Mouse (Mus musculus): Measurements from ENCODE around the gene Trpv4.
A peak's percentile ranks its signal among the peaks of the same experiment; 100 is the strongest.

The Trpv4 gene

GRCm38 (mm10) chr5:114618851-114619250 lies 39.4 kb downstream of the Trpv4 start:
- peak; percentile 81 for DNase-seq

GRCm38 (mm10) chr5:114617809-114618208 lies 40.4 kb downstream of the Trpv4 start:
- no peak for DNase-seq

GRCm38 (mm10) chr5:114616336-114617061 lies 41.7 kb downstream of the Trpv4 start:
- no peak for DNase-seq

DNA sequence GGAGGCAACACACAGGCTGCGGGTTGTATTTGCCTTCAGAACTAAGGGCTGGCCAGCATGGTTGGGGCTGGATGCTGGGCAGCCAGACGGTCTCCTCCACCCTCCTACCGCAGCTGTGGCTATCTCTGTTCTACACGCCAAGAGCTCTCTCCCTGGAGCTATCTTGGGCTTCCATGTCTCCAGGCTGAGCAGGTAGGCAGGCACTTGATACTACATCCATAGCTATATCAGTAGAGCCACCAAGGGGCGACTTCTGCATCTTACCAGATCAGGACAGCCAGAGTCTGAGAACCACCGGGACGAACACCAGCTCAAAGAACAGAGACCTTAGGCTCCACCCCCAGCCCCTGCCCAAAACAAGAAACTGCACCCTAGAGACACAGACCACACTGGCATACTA lies 43.4 kb downstream of the Trpv4 start:
- no peak for DNase-seq

DNA sequence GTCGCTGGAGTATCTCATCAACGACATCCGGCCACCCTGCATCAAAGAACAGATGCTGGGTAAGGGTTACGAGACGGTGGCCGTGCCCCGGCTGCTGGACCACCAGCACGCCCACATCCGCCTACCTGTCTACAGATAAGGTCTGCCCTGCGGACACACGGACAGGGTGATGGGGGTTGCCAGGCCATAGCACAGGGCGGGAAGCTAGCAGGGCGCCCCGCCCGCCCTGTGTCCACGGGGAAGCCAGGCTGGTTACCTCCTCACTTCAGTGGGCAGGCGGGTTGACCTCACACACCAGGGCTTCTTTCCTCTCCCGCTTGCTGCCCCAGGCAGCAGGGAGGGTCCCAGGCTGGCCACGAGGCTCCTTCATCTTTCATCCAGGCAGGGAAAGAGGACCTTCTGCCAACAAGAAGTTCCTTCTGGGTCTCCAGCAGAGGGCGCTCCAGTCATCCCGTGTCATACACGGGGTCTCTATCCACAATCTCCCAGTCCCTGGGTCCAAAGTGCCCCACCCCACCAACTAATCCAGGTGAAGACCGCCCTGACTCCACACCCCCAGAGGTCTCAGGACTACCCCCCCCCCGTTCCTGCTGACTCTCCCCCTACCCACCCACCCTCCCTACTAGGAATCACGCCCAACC lies 46.1 kb downstream of the Trpv4 start:
- no peak for DNase-seq

DNA sequence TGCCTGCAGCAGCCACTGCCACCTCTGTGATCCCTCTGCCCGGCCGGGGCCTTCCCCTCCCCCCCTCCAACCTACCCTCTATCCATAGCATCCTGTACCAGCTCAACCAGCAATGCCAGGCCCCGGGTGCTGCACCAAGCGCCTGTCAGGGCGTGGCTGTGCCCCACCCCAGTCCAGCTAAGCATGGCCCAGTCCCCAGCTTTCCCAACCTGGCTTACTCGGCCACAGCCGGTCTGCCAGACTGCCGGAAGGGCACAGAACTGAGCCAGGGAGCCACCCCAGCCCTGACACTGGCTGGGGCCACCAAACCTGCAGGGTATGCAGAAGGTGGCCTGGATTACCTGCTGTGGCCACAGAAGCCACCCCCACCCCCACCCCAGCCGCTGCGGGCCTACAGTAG lies 47.0 kb downstream of the Trpv4 start:
- DNase-seq: no peak

- DNase-seq: peak; percentile 83
These were observed 49.7 kb downstream of the Trpv4 start for GRCm38 (mm10) chr5:114608516-114608915.

- peak; percentile 84 for DNase-seq
These were observed 50.6 kb downstream of the Trpv4 start for GRCm38 (mm10) chr5:114607651-114608050.

DNA sequence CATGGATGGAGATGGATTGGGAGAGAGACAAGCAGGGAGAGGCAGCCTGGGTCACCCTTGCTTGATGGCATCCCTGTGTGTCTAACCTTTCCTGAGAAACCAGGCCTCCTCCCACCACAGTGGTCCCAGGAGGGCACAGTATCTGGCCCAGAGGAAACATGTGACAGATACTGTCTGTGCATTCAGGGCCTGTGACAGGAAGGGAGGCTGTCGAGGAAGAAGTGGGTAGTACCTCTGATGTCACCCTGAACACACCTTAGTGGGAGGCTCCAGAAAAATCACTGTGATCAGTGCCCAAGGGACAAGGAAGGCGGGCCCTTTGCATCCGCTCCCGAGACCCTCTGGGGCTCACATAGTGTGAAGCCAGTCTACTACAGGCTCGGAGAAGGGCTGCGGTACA lies 52.2 kb downstream of the Trpv4 start:
- DNase-seq: no peak

- DNase-seq: no peak
These were observed 53.4 kb downstream of the Trpv4 start for GRCm38 (mm10) chr5:114604781-114605290.

- no peak for DNase-seq
These were observed 54.2 kb downstream of the Trpv4 start for GRCm38 (mm10) chr5:114603975-114604374.

GRCm38 (mm10) chr5:114602012-114602411 lies 56.2 kb downstream of the Trpv4 start:
- no peak for DNase-seq

- DNase-seq: no peak
These were observed 60.6 kb downstream of the Trpv4 start for GRCm38 (mm10) chr5:114597652-114598051.

DNA sequence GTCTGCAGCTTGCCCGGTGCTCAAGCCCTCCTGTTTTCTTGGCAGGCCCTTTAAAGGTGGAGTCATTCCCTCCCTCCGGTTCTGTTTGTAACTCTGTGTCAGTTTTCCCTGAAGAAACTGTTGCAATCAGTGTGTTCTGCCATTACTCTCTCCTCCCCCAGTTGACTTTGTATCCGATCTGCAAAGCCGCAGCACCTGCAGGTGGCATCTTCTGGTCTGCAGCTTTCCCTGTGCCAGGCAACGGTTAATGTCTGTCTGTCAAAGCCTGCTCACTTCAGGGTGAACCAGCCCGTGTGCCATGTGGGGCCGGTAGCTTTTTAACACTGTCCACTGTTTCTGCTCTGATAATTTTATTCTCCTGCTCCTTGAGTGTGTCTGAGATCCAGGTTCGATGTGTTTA lies 61.0 kb downstream of the Trpv4 start:
- DNase-seq: no peak

- peak; percentile 65 for DNase-seq
These were observed 61.6 kb downstream of the Trpv4 start for GRCm38 (mm10) chr5:114596604-114597003.

DNA sequence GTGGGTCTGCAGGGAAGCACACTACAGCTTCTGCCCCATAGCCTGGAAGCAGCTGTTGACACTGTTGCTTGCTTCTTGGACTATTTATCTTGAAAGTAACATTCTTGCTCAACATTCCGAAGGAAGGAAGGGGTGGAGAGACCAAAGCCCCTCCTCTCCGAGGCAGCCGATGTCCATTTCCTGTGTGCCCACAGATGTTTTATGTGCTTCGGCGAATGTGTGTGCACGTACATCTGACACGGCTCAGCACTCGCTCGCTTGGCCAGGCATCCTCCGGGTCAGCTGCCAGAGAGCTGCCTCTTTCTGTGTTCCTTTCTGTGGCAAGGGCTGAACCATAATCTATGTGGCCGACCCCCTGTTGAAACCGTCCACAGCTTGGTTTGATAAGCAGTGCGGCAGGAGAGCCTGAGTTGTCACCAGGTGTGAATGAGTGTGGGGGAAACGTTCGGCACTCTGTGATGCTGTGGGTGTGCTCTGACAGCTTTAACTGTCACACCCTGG lies 63.4 kb downstream of the Trpv4 start:
- peak; percentile 78 for DNase-seq

DNA sequence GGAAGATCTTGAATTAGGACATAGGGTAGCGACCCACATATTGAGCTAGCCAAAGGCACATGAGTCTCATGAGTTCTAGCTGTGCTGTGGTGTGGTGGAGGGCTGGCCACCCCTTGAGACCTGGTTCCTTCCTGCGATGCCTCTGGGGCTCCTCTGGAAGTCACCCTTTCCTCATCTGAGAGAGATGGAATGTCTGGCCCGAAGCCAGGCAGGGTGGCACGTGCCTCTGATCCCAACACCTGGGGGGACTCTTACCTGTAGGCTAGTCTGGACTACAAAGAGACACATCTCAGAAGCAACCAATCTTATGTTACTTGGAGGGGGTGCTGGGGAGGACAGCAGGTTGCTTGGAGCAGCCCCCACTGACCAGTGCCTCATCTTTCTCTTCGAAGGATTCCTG lies 64.3 kb downstream of the Trpv4 start:
- DNase-seq: peak; percentile 63

GRCm38 (mm10) chr5:114593161-114593821 lies 64.9 kb downstream of the Trpv4 start:
- DNase-seq: peak; percentile 53

DNA sequence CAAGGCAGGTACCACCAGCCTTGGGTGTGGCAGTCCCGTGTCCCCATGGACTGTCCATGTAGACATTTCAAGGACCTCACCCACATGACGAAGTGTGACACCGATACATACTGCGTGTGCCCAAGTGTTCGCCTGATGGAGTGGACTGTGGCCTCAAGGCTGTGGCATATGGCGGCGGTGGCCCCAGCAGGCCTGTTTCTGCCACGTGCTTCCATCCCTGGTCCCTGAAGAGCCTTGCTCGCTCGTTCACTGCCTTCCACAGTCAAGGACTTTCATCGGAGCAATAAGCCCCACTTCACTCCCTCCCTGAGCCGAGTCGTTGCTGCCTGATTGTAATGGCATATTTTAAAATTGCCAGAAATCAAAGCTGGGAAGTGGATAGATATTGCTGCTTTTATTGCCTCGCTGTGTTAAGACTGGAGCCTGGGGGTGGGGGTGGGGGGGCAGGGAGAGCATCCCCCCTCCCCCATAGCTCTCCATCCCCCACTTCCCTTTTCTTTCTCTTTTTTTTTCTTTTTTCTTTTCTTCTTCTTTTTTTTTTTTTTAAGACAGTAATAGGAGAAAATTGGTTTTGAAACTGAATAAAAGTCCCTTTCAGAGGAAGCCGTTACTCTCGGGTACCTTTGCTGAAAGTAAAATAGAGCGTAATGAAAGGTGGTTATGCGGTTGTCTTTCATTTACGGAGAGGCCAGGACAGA lies 65.6 kb downstream of the Trpv4 start:
- no peak for DNase-seq

DNA sequence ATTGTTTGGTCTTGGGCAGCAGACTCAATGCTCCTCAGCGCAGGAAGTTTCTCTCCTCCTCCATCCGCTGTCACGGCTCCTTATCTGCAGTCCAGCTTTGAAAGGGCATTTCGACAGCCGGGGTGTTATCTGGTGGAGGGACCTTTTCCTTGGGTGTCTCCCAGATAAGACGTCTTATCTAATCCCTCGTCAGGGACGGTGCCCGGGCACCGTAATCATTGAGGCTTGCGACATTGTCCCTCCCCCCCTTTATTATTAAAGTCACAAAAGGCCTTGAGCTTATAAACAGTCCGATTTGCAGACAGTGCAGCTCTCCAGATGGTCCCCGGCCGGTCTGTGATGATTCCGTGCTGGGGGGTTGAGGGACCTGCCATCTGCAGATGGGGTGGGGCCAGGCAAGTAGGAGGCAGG lies 67.1 kb downstream of the Trpv4 start:
- DNase-seq: no peak

DNA sequence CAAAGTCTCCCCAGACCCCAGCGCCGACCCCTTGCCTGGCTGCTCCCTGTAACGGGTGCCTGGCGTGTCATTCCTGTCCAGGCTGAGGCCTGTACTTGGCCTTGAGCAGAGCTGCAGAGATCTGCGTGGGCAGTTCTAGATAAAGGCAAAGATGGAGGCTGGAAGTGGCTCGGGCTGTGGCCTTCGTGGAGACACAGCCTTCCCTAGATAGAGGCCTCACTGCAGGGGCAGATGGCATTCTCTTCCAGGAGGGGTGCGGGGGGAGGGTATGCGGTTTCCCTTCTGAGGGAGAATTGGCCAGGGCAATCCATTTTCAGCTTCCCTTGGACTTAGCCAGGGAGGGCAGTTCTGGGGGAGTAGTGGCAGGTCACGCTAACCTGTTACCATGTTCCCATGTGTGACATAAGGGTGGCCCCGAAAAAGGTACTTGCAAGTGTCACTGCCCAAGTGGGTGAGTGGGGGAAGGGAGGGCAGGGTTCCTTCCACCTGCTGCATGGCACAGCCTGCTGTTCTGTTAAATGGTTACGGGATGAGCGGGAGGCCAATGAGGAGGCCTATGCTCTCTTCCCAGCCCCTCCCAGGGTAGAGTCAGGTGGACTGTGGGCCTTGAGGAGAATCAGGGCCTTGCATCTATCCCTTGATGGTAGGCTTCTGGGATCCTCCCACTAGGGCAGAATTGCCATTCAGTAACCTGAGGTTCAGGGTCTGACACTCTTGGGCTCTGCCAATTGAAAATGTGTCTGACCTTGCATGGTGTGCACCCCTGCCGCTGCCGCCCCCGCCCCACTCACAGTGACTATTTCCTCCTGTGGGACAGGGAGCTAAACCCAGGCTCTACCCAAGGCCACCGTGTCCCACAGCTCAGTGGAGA lies 67.9 kb downstream of the Trpv4 start:
- DNase-seq: no peak

GRCm38 (mm10) chr5:114589454-114589853 lies 68.8 kb downstream of the Trpv4 start:
- DNase-seq: no peak
